ENCODE assay signal across 8 mouse cellular contexts in the genomic region with DNA sequence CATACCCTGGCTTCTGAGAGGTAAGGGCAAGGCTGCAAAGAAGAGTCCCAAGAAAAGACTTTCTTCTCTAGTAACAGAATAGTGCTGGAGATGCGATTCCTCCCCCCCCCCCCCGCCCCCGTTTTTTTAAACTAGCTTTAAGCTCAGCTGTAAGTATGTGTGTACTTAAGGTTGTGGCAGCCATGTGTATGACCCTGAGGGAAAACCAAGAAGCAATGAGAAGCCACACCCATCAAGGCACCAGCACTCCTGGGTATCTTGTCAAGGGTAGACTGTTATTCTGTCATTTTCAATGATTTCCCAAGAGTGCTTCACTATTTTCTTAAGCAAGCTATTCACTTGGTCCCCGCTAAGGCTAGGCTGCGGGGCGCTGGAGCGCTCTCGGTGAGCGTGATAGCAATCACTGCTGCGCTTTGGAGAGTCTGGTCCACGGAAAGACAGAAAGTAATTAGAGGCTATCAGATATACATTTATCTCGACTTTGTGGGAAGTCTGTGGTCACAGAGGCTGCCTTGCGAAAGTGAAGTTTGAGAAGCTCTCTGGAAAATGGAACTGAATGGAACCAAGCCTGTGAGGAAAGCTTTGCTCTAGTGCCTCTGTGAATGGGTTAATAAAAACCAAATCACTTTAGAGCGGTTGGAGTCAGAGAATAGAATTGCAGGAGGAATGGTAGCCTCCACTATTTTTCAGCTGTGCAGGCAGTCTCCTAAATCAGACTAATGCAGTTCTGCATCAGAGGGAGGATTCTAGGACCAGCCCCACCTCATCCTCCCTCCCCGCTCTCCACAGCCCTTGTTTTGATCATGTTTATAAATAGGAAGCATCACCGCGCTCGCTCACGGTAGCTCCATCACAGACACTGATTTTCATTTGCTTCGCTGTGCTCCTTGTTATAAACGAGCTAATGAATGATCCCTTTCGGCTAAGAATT.
DNase-seq lines count a peak whose midpoint lies in the region; ATAC-seq and TF ChIP-seq lines count a peak whose summit lies in the region.

No protein-coding gene starts in this region.

- no peaks in the 10 kb centered on the region for H3K36me3 ChIP-seq in kidney, embryonic 16.5 days (ENCODE audit: insufficient read depth, low read length)
- no peaks in the 10 kb centered on the region for H3K36me3 ChIP-seq in embryonic facial prominence, embryonic 12.5 days
- no peaks in the 10 kb centered on the region for H3K36me3 ChIP-seq in intestine, embryonic 15.5 days
- H3K36me3 ChIP-seq in myocyte (ENCODE audit: control insufficient read depth, insufficient read depth): no peaks in the 10 kb centered on the region

- H3K27ac ChIP-seq in kidney, embryonic 16.5 days (ENCODE audit: low read length): no peak overlapping the region
- H3K27ac ChIP-seq in embryonic facial prominence, embryonic 12.5 days: peak overlapping the region; percentile 55
- no peak overlapping the region for H3K27ac ChIP-seq in intestine, embryonic 15.5 days

- H3K4me3 ChIP-seq in kidney, embryonic 16.5 days (ENCODE audit: low read length): no peak overlapping the region
- H3K4me3 ChIP-seq in embryonic facial prominence, embryonic 12.5 days: peak overlapping the region; percentile 19
- no peak overlapping the region for H3K4me3 ChIP-seq in intestine, embryonic 15.5 days (replicated peaks)
- H3K4me3 ChIP-seq in myocyte: peak overlapping the region; percentile 5

- H3K4me1 ChIP-seq in kidney, embryonic 16.5 days (ENCODE audit: insufficient read depth, low read length): no peaks in the 10 kb centered on the region
- H3K4me1 ChIP-seq in embryonic facial prominence, embryonic 12.5 days: peaks cover 7% of the 10 kb centered on the region; the same call in 1 of the 2 replicates
- no peaks in the 10 kb centered on the region for H3K4me1 ChIP-seq in intestine, embryonic 15.5 days (replicated peaks)

- TF ChIP-seq POLR2A in myocyte (IDR thresholded peaks at IDR 0.05; ENCODE audit: insufficient read length, low read depth): no peak

- no peaks in the 10 kb centered on the region for H3K9me3 ChIP-seq in kidney, embryonic 16.5 days (ENCODE audit: low read length)
- no peaks in the 10 kb centered on the region for H3K9me3 ChIP-seq in embryonic facial prominence, embryonic 12.5 days
- no peaks in the 10 kb centered on the region for H3K9me3 ChIP-seq in intestine, embryonic 15.5 days

- no peak overlapping the region for H3ac ChIP-seq in myocyte (ENCODE audit: control insufficient read depth, insufficient read length)

- H3K4me2 ChIP-seq in kidney, embryonic 16.5 days (replicated peaks; ENCODE audit: low read depth, low read length): peak overlapping the region; percentile 29
- H3K4me2 ChIP-seq in embryonic facial prominence, embryonic 12.5 days (replicated peaks): peak overlapping the region; percentile 42
- H3K4me2 ChIP-seq in intestine, embryonic 15.5 days (replicated peaks): peak overlapping the region; percentile 19
- peak overlapping the region; percentile 58 for H3K4me2 ChIP-seq in myocyte (ENCODE audit: low read depth)

- no peaks in the 10 kb centered on the region for H3K79me2 ChIP-seq in myocyte (ENCODE audit: control insufficient read depth, insufficient read depth)

- peak; percentile 59; the same call in 1 of the 2 replicates for ATAC-seq in kidney, embryonic 16.5 days (ENCODE audit: low FRiP score, low TSS enrichment)
- no peak for ATAC-seq in embryonic facial prominence, embryonic 12.5 days (ENCODE audit: insufficient number of reproducible peaks, insufficient read depth, low FRiP score, low TSS enrichment)
- ATAC-seq in intestine, embryonic 15.5 days: peak; percentile 56; the same call in 1 of the 2 replicates

- no peaks in the 10 kb centered on the region for H3K27me3 ChIP-seq in kidney, embryonic 16.5 days (ENCODE audit: insufficient read depth, low read length)
- H3K27me3 ChIP-seq in embryonic facial prominence, embryonic 12.5 days: no peaks in the 10 kb centered on the region
- no peaks in the 10 kb centered on the region for H3K27me3 ChIP-seq in intestine, embryonic 15.5 days (replicated peaks)
- H3K27me3 ChIP-seq in myocyte (ENCODE audit: control insufficient read depth, insufficient read depth, insufficient read length): no peaks in the 10 kb centered on the region

- WGBS in kidney, embryonic 16.5 days: 57% methylated on average over 22 of the region's 22 CpGs
- WGBS in embryonic facial prominence, embryonic 12.5 days: 37% methylated on average over 22 of the region's 22 CpGs
- WGBS in intestine, embryonic 15.5 days: 58% methylated on average over 22 of the region's 22 CpGs

- H3K9ac ChIP-seq in kidney, embryonic 16.5 days (replicated peaks; ENCODE audit: low read length): no peak overlapping the region
- H3K9ac ChIP-seq in embryonic facial prominence, embryonic 12.5 days: no peak overlapping the region
- H3K9ac ChIP-seq in intestine, embryonic 15.5 days: no peak overlapping the region

- no peak for DNase-seq in kidney, postnatal 14 days
- DNase-seq in liver: no peak
- DNase-seq in thymus, postnatal 0 days (ENCODE audit: low spot score): no peak
- DNase-seq in embryo, embryonic 9.5 days (ENCODE audit: extremely low spot score): no peak

TF ChIP-seq in myocyte, 11 proteins besides CTCF, POLR2A, EP300 and RAD21:
- TF ChIP-seq SRF (IDR thresholded peaks at IDR 0.05; ENCODE audit: control insufficient read depth, insufficient read length, low read depth) (no peak), CEBPB (IDR thresholded peaks at IDR 0.05; ENCODE audit: insufficient read depth, poor library complexity, severe bottlenecking) (0 out of 2 replicates have a peak, but pooled peaks have one; percentile 38)

Comparison
In these comparisons a context has a peak if more than half of its experiments do, and no peak if none do; other contexts are left out.
1. H3K4me3 ChIP-seq: peak in embryonic facial prominence, embryonic 12.5 days (single experiment) and myocyte (single experiment); none in kidney, embryonic 16.5 days (single experiment) and intestine, embryonic 15.5 days (single experiment).
2. Peak in every context shown above with its lines, with median percentiles within 50 percentile points of each other: H3K4me2 ChIP-seq.